Mouse (Mus musculus) G1E (cell line): ENCODE measurements around the gene 4933405L10Rik. TPM values are rescaled to one million over a fixed set of nuclear protein-coding genes. Genes with fewer than 3 reads are reported as not detected.

ENCODE experiments used
- ATAC-seq: 2 replicates; pipeline ENCODE4 v1.8.0; 2016; ENCODE audit warnings: mild to moderate bottlenecking; ENCODE audit not compliant: insufficient number of reproducible peaks, poor library complexity, low FRiP score, severe bottlenecking; ENCODE audit errors: extremely low read depth
- DNase-seq: peaks from one replicate; pipeline ENCODE4 v3.0.0; 2012; ENCODE audit warnings: low spot score
- H3K27me3 ChIP-seq: 2 replicates; pipeline ENCODE4 v1.6.1; 2012; ENCODE audit warnings: mild to moderate bottlenecking, low read length, inconsistent platforms; ENCODE audit not compliant: insufficient read depth
- H3K36me3 ChIP-seq: replicated peaks from 2 replicates; pipeline ENCODE3; 2012; ENCODE audit warnings: mild to moderate bottlenecking, inconsistent platforms
- H3K4me1 ChIP-seq: 2 replicates; pipeline ENCODE4 v1.6.1; 2012; ENCODE audit warnings: low read depth, low read length, inconsistent platforms, mixed read lengths; ENCODE audit not compliant: insufficient read depth
- H3K4me3 ChIP-seq: 2 replicates; pipeline ENCODE4 v1.5.1; 2012; ENCODE audit warnings: low read depth, mild to moderate bottlenecking, inconsistent platforms, low read length, moderate library complexity, mixed read lengths
- H3K9me3 ChIP-seq: replicated peaks from 2 replicates; pipeline ENCODE4 v1.6.1; 2012; ENCODE audit warnings: inconsistent platforms
- CTCF ChIP-seq: IDR thresholded peaks from 2 replicates; pipeline ENCODE4 v1.5.1; 2012; ENCODE audit warnings: low read depth, low read length, inconsistent platforms, mixed read lengths
- GATA1 ChIP-seq: IDR thresholded peaks from 2 replicates; pipeline ENCODE4 v1.6.1; 2012; ENCODE audit warnings: borderline replicate concordance, low read length, inconsistent platforms, mixed read lengths
- GATA2 ChIP-seq: IDR thresholded peaks from 2 replicates; pipeline ENCODE4 v1.6.1; 2012; ENCODE audit warnings: low read depth, low read length, inconsistent platforms, borderline replicate concordance
- POLR2AphosphoS5 ChIP-seq: IDR thresholded peaks from 2 replicates; pipeline ENCODE4 v1.6.1; 2012; ENCODE audit warnings: low read depth, low read length, inconsistent platforms; ENCODE audit not compliant: insufficient replicate concordance
- TAL1 ChIP-seq: conservative IDR thresholded peaks from 2 replicates; pipeline ENCODE4 v1.6.1; 2012; ENCODE audit warnings: low read depth, low read length, inconsistent platforms, mixed read lengths
- polyA plus RNA-seq: library from polyadenylated mRNA; stranded (reverse); fragments of >175 nt; gene quantifications from 2 replicates; pipeline ENCODE4 v1.2.3, GENCODE M21; 2012
- total RNA-seq, 2 experiments: library from RNA; stranded (forward) in 1 of 2; stranded (reverse) in 1 of 2; fragments of 200-1000 nt in 1 of 2; fragments of >200 nt in 1 of 2; fragmentation: Nextera tagmentation in 1 of 2; gene quantifications; 2 replicates each; pipeline ENCODE4 v1.2.3; 2014 to 2017

The 4933405L10Rik gene
- total and polyA plus RNA-seq, 3 experiments = 0.05 TPM; not detected in 2

GRCm38 (mm10) chr8:105687512-105687911 lies 19.9 kb upstream of the 4933405L10Rik start:
- no peak for DNase-seq
- Histone ChIP-seq H3K9me3 (no peaks in the 10 kb centered on the region), H3K4me3 (no peak overlapping the region), H3K27me3 (peaks cover 27% of the 10 kb centered on the region), H3K4me1 (peaks cover 7% of the 10 kb centered on the region), H3K36me3 (peaks cover 38% of the 10 kb centered on the region)
- ATAC-seq = no peak
- no peak for TF ChIP-seq CTCF
- TF ChIP-seq TAL1 = no peak
- TF ChIP-seq GATA2 = no peak
- no peak for TF ChIP-seq POLR2AphosphoS5
- no peak for TF ChIP-seq GATA1

GRCm38 (mm10) chr8:105688242-105688752 lies 19.2 kb upstream of the 4933405L10Rik start:
- ATAC-seq (no peak), DNase-seq (no peak)
- Histone ChIP-seq H3K36me3 (peaks cover 31% of the 10 kb centered on the region), H3K4me3 (no peak overlapping the region), H3K27me3 (peaks cover 34% of the 10 kb centered on the region), H3K4me1 (peaks cover 7% of the 10 kb centered on the region), H3K9me3 (no peaks in the 10 kb centered on the region)
- TF ChIP-seq TAL1 (no peak), GATA1 (no peak), GATA2 (no peak), CTCF (no peak), POLR2AphosphoS5 (no peak)

DNA sequence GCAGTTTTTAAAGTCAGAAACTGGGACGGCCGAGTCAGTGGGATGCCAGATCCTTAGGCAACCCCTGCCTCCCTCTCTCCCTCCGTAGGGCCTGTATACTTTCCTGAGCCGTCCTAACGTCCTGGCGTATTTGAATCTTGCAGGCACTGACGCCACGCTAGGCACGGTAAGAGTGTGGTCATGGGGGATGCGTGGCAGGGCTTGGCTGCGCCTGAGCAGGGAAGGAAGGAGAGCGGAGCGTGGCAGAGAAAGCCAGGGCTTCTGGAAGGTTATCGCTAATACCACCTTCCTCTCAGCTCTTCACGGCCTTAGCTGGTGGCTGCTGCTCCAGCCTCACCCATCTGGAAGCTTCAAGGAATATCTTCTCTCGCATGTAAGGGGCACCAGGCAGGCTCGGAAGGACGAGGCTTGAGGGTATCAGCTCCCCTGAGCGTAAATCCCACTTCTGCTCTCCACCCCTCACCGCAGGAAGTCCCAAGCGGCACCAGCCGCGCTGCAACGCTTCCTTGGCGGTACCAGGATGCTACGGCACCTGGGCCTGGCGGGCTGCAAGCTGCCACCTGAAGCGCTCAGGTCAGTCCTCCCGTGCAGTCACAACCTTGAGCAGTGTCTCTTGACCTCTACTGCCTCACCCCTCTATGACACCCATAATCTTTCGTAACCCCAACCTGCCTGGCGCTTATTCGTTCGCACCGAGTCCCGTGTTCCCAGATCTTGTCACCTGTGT lies 18.0 kb upstream of the 4933405L10Rik start:
- Histone ChIP-seq H3K27me3 (peaks cover 34% of the 10 kb centered on the region), H3K4me1 (peaks cover 17% of the 10 kb centered on the region), H3K4me3 (no peak overlapping the region), H3K9me3 (no peaks in the 10 kb centered on the region), H3K36me3 (peaks cover 22% of the 10 kb centered on the region)
- TF ChIP-seq TAL1 = no peak
- TF ChIP-seq GATA1 = no peak
- no peak for TF ChIP-seq GATA2
- TF ChIP-seq CTCF = no peak
- TF ChIP-seq POLR2AphosphoS5 = no peak
- DNase-seq (no peak), ATAC-seq (no peak)

GRCm38 (mm10) chr8:105689983-105690360 lies 17.5 kb upstream of the 4933405L10Rik start:
- H3K4me3 ChIP-seq = no peak overlapping the region
- peaks cover 18% of the 10 kb centered on the region for H3K4me1 ChIP-seq
- peaks cover 23% of the 10 kb centered on the region for H3K36me3 ChIP-seq
- TF ChIP-seq GATA1 (no peak), POLR2AphosphoS5 (no peak), TAL1 (no peak), GATA2 (no peak), CTCF (no peak)
- ATAC-seq = no peak
- no peaks in the 10 kb centered on the region for H3K9me3 ChIP-seq
- no peak for DNase-seq
- H3K27me3 ChIP-seq = peaks cover 34% of the 10 kb centered on the region

DNA sequence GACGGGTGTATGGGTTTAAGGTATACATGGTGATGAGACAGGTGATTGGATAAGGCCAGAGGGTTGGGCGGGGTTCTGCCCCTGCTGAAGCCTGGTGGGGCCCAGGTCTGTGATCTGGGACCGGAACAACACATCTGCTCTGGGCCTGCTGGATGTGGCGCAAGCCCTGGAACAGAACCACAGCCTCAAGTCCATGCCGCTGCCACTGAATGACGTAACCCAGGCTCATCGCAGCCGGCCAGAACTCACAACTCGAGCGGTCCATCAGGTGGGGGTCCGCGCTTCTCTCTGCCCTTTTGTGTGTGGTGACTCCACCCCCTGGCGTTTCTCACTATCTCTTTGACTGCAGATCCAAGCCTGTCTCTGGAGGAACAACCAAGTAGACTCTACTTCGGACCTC lies 16.5 kb upstream of the 4933405L10Rik start:
- ATAC-seq = no peak
- TF ChIP-seq GATA2 (no peak), POLR2AphosphoS5 (no peak), TAL1 (no peak), CTCF (no peak), GATA1 (no peak)

DNA sequence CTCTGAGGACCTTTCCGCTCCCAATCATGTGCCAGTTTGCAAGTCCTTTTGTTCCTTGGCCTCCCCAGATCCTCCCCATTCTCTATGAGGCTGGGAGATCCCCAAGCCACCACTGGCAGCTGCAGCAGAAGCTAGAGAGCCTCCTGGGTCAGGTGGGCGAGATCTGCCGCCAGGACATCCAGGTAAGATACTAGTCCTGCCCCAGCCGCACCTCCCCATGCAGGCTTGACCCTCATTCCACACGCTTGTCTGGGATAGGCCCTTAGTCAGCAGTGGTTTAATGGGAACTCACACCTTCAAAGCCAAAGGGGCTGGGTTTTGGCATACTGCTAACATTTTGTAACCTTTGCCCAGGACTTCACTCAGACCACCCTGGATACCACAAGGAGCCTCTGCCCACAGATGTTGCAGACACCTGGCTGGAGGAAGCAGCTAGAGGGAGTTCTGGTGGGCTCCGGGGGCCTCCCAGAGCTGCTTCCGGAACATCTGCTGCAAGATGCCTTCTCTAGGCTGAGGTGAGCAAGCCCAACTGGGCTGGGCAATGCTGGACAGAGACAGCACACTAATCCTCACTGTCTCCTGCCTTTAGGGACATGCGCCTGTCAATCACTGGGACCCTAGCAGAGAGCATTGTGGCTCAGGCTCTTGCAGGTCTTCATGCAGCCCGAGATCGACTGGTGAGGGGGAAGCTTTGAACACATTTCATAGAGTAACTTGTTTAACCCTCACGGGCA lies 14.8 kb upstream of the 4933405L10Rik start:
- Histone ChIP-seq H3K36me3 (peaks cover 32% of the 10 kb centered on the region), H3K4me1 (peaks cover 19% of the 10 kb centered on the region), H3K4me3 (no peak overlapping the region), H3K9me3 (no peaks in the 10 kb centered on the region), H3K27me3 (peaks cover 34% of the 10 kb centered on the region)
- no peak for ATAC-seq
- no peak for DNase-seq
- no peak for TF ChIP-seq POLR2AphosphoS5
- TF ChIP-seq GATA2 = no peak
- TF ChIP-seq CTCF = no peak
- no peak for TF ChIP-seq TAL1
- no peak for TF ChIP-seq GATA1

More for the DNA sequence above, 16.5 kb upstream of the 4933405L10Rik start:
- H3K36me3 ChIP-seq = peaks cover 23% of the 10 kb centered on the region
- H3K4me1 ChIP-seq = peaks cover 15% of the 10 kb centered on the region
- H3K4me3 ChIP-seq = no peak overlapping the region
- no peak for DNase-seq
- peaks cover 34% of the 10 kb centered on the region for H3K27me3 ChIP-seq
- H3K9me3 ChIP-seq = no peaks in the 10 kb centered on the region
